Mouse (Mus musculus) intestine, postnatal 0 days (tissue): Measurements from ENCODE around the gene Map4k4. TPM values are rescaled to one million over a fixed set of nuclear protein-coding genes. Genes with fewer than 3 reads are reported as not detected.

Experiments used
- ATAC-seq: fragments of 200-750 bp; cut with Nextera tagmentation; 2 replicates; pipeline ENCODE4 v1.8.0; 2017; ENCODE audit warnings: mild to moderate bottlenecking, moderate TSS enrichment, moderate library complexity
- H3K27ac ChIP-seq: fragments of 300-500 bp; sonication (generic); 2 replicates; pipeline ENCODE4 v1.5.1; 2014; ENCODE audit warnings: mild to moderate bottlenecking, low read depth, low read length, moderate library complexity
- H3K27me3 ChIP-seq: fragments of 300-500 bp; sonication (generic); replicated peaks from 2 replicates; pipeline ENCODE4 v1.6.1; 2014; ENCODE audit warnings: low read length, mixed read lengths; ENCODE audit not compliant: control insufficient read depth, insufficient read depth
- H3K36me3 ChIP-seq: fragments of 300-500 bp; sonication (generic); 2 replicates; pipeline ENCODE4 v1.6.1; 2014; ENCODE audit warnings: mild to moderate bottlenecking, moderate library complexity; ENCODE audit not compliant: control insufficient read depth, insufficient read depth
- H3K4me1 ChIP-seq: fragments of 300-500 bp; sonication (generic); replicated peaks from 2 replicates; pipeline ENCODE4 v1.6.1; 2014; ENCODE audit warnings: antibody characterized with exemption, low read length, mixed read lengths; ENCODE audit not compliant: control insufficient read depth, insufficient read depth
- H3K4me2 ChIP-seq: fragments of 300-500 bp; sonication (generic); replicated peaks from 2 replicates; pipeline ENCODE4 v1.6.1; 2014; ENCODE audit warnings: low read depth, mild to moderate bottlenecking, moderate library complexity
- H3K4me3 ChIP-seq: fragments of 300-500 bp; sonication (generic); 2 replicates; pipeline ENCODE4 v1.5.1; 2014; ENCODE audit warnings: low read depth, low read length
- H3K9ac ChIP-seq: fragments of 300-500 bp; sonication (generic); 2 replicates; pipeline ENCODE4 v1.6.1; 2014; ENCODE audit warnings: mild to moderate bottlenecking, low read depth, low read length
- H3K9me3 ChIP-seq: fragments of 300-500 bp; sonication (generic); 2 replicates; pipeline ENCODE4 v1.6.1; 2016; ENCODE audit warnings: mixed run types; ENCODE audit not compliant: control insufficient read depth
- CTCF ChIP-seq: sonication (generic); IDR thresholded peaks from 2 replicates; pipeline ENCODE4 v1.5.1; 2016; ENCODE audit warnings: low read depth, mild to moderate bottlenecking, control low read depth, antibody characterized with exemption, moderate library complexity
- WGBS: fragments of 180-500 bp; shearing (Covaris S2); extraction: QIAGEN DNeasy Blood & Tissue Kit; methylation state at CpG from one replicate; pipeline ENCODE4 v1.1.7; 2014; 5-methylcytosine and 5-hydroxymethylcytosine counted together
- polyA plus RNA-seq: library from polyadenylated mRNA; unstranded; fragments of >200 nt; fragmentation: Nextera tagmentation; extraction: Ambion mirVana; gene quantifications from 2 replicates; pipeline ENCODE4 v1.2.1, GENCODE M21; 2015

The Map4k4 gene
- polyA plus RNA-seq, 1 experiment from 2014 or later: 6.8 TPM

- H3K4me2 ChIP-seq: no peak overlapping the region
- H3K9ac ChIP-seq: no peak overlapping the region
- 53% methylated on average over 7 of the region's 7 CpGs for WGBS
- H3K27me3 ChIP-seq: no peaks in the 10 kb centered on the region
- H3K27ac ChIP-seq: no peak overlapping the region
- TF ChIP-seq CTCF: no peak
- H3K4me1 ChIP-seq: peaks cover 10% of the 10 kb centered on the region
- no peaks in the 10 kb centered on the region for H3K9me3 ChIP-seq
- no peak overlapping the region for H3K4me3 ChIP-seq
- ATAC-seq: no peak
- no peaks in the 10 kb centered on the region for H3K36me3 ChIP-seq
These were observed 33.6 kb upstream of the Map4k4 start for GRCm38 (mm10) chr1:39867142-39867525.

GRCm38 (mm10) chr1:39867966-39868593 lies 32.6 kb upstream of the Map4k4 start:
- Histone ChIP-seq H3K27ac (0 out of 2 replicates have a peak overlapping the region, but pooled peaks have one; percentile 6), H3K4me1 (peaks cover 10% of the 10 kb centered on the region), H3K9me3 (no peaks in the 10 kb centered on the region), H3K36me3 (no peaks in the 10 kb centered on the region), H3K27me3 (no peaks in the 10 kb centered on the region), H3K9ac (no peak overlapping the region), H3K4me2 (no peak overlapping the region), H3K4me3 (no peak overlapping the region)
- no peak for TF ChIP-seq CTCF
- 11% methylated on average over 6 of the region's 6 CpGs for WGBS
- ATAC-seq: peak; percentile 53

- peak; percentile 61; the same call in 1 of the 2 replicates for ATAC-seq
- TF ChIP-seq CTCF: no peak
- H3K9ac ChIP-seq: no peak overlapping the region
- no peak overlapping the region for H3K4me2 ChIP-seq
- WGBS: 36% methylated on average over 10 of the region's 10 CpGs
- no peaks in the 10 kb centered on the region for H3K36me3 ChIP-seq
- no peak overlapping the region for H3K27ac ChIP-seq
- H3K4me3 ChIP-seq: no peak overlapping the region
- H3K4me1 ChIP-seq: peaks cover 10% of the 10 kb centered on the region
- H3K9me3 ChIP-seq: no peaks in the 10 kb centered on the region
- H3K27me3 ChIP-seq: no peaks in the 10 kb centered on the region
These were observed 31.7 kb upstream of the Map4k4 start for GRCm38 (mm10) chr1:39868825-39869571.

GRCm38 (mm10) chr1:39869721-39870201 lies 31.0 kb upstream of the Map4k4 start:
- WGBS: 81% methylated on average over 12 of the region's 12 CpGs
- H3K4me1 ChIP-seq: peaks cover 10% of the 10 kb centered on the region
- no peaks in the 10 kb centered on the region for H3K9me3 ChIP-seq
- no peak for ATAC-seq
- H3K36me3 ChIP-seq: no peaks in the 10 kb centered on the region
- H3K27me3 ChIP-seq: no peaks in the 10 kb centered on the region
- no peak overlapping the region for H3K4me3 ChIP-seq
- no peak overlapping the region for H3K27ac ChIP-seq
- TF ChIP-seq CTCF: no peak
- H3K9ac ChIP-seq: no peak overlapping the region
- H3K4me2 ChIP-seq: no peak overlapping the region

- Histone ChIP-seq H3K27me3 (no peaks in the 10 kb centered on the region), H3K4me3 (no peak overlapping the region), H3K27ac (no peak overlapping the region), H3K4me2 (no peak overlapping the region), H3K36me3 (no peaks in the 10 kb centered on the region), H3K9ac (no peak overlapping the region), H3K4me1 (no peaks in the 10 kb centered on the region), H3K9me3 (no peaks in the 10 kb centered on the region)
- no peak for TF ChIP-seq CTCF
- ATAC-seq: no peak
- WGBS: 65% methylated on average over 3 of the region's 3 CpGs
These were observed 22.7 kb upstream of the Map4k4 start for GRCm38 (mm10) chr1:39877981-39878380.

GRCm38 (mm10) chr1:39882505-39882904 lies 18.2 kb upstream of the Map4k4 start:
- Histone ChIP-seq H3K4me1 (no peaks in the 10 kb centered on the region), H3K36me3 (no peaks in the 10 kb centered on the region), H3K9me3 (no peaks in the 10 kb centered on the region), H3K9ac (no peak overlapping the region), H3K27me3 (no peaks in the 10 kb centered on the region), H3K4me2 (no peak overlapping the region), H3K27ac (no peak overlapping the region), H3K4me3 (no peak overlapping the region)
- no peak for TF ChIP-seq CTCF
- WGBS: 83% methylated on average over 4 of the region's 4 CpGs
- ATAC-seq: no peak
